Mouse (Mus musculus): ENCODE measurements around the gene Abtb1.

The Abtb1 gene

GRCm38 (mm10) chr6:88803957-88804695 lies 37.7 kb downstream of the Abtb1 start:
- DNase-seq (ENCODE audit: low read depth, low spot score): no peak

- no peak for DNase-seq (ENCODE audit: low read depth, low spot score)
Measured at GRCm38 (mm10) chr6:88803051-88803450, 38.7 kb downstream of the Abtb1 start.

- DNase-seq (ENCODE audit: low read depth, low spot score): no peak
Measured at GRCm38 (mm10) chr6:88800735-88801134, 41.0 kb downstream of the Abtb1 start.

GRCm38 (mm10) chr6:88800191-88800590 lies 41.6 kb downstream of the Abtb1 start:
- no peak for DNase-seq (ENCODE audit: low read depth, low spot score)

DNA sequence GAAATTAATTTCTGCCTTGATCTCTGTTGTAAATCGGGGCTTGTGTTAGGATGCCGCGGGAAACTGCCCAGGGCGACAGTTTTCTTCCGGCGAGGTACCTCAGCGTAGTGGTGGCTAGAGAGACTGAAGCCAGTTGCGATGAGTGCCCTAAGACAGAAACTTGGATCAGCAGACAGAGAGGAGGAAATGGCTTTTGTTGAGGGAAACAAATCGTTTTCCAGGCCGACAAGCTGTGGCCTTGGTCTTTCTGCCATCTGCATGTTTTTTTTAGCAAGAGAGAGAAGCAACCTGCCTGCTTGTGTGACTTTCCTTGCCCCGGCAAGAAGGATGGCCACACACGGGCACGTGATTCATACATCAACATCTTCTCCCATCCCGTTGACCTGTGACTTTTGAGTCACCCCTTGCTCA lies 47.2 kb downstream of the Abtb1 start:
- no peak for DNase-seq (ENCODE audit: low read depth, low spot score)

DNA sequence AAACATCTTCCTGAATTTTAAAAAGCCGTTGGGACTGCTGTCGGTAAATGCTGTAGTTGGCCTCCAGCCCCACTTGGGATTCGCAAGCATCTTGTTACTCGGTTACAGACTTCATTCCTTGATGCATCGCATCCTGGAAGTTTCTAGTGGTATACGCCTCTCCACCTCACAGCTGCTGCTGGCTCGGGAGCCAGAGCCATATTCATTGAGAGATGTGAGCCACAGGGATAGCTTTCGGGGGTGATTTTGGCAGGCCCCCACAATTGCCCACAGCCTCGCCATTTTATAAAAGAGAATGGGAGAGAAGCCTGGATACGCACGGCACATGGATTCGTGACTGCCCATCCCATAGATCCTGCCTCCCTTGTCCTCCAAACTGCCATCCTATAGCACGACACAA lies 47.9 kb downstream of the Abtb1 start:
- no peak for DNase-seq (ENCODE audit: low read depth, low spot score)

- DNase-seq (ENCODE audit: low read depth, low spot score): no peak
Measured at GRCm38 (mm10) chr6:88793243-88793642, 48.5 kb downstream of the Abtb1 start.

DNA sequence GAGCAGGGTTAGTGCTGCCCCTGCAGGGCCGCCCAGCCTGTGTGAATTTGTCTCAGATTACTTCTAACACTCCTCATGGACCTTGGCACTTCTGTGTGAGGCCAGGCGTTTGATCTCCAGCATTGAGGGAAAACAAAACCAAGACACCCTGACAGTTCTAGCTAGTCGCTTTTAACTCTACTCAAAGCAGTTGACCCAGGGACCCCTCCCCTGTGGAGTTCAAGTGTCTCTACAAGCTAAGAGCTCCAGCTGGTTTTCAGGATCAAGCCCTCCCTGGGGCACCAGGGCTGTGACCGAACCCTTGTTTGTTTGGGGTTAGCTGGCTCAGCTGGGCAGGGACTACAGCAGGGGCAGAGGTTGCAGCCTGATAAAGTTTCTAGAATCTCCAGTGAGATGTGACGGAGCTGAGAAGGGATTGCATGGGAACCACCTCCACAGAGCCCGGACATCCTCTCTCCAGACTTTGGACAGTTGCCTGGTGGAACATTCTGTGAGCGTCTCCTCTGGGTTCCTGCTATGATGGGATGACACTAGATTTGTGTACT lies 49.6 kb downstream of the Abtb1 start:
- DNase-seq (ENCODE audit: low read depth, low spot score): no peak

- no peak for DNase-seq (ENCODE audit: low read depth, low spot score)
Measured at GRCm38 (mm10) chr6:88791299-88791698, 50.5 kb downstream of the Abtb1 start.

GRCm38 (mm10) chr6:88788219-88788618 lies 53.6 kb downstream of the Abtb1 start:
- no peak for DNase-seq (ENCODE audit: low read depth, low spot score)

GRCm38 (mm10) chr6:88787496-88787895 lies 54.3 kb downstream of the Abtb1 start:
- no peak for DNase-seq (ENCODE audit: low read depth, low spot score)

DNA sequence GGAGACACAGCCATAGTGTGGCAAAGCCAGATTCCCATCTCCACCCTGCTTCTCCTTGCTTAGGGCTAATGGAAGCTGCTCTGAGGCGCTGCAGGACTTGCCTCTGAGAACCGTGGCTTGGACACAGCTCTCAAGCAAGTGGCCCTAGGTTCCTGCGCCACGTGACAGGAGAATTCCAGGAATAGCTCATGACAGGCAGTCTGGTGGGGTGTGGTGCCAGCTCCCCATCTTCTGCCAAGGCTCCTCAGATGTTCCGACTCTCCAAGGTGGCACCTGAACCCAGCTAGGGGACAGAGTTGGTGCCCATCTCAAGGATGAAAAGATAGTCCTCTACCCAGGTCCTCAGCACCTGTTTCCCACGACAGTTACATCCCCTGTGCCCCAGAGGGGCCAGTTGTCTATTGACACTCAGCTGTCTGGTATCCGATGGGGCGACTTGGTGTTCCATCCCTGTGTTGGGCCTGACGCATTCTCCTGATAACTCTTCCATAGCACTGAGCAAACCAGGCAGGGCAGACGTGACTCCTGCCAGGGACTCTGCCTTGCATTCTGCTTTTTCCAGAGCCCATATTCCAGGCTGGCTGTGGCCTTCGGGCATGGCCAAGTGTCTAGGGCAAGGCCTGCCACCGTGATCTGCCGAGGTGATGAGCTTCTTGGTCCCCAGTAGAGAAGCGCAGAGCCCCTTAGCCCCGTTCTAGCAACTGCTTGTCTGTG lies 54.9 kb downstream of the Abtb1 start:
- no peak for DNase-seq (ENCODE audit: low read depth, low spot score)

All from R1 (cell line).